Mouse (Mus musculus) CH12.LX (cell line): ENCODE measurements around the gene Lrrfip1. TPM values are rescaled to one million over a fixed set of nuclear protein-coding genes. Genes with fewer than 3 reads are reported as not detected.
A peak's percentile ranks its signal among the peaks of the same experiment; 100 is the strongest.

Source experiments
- DNase-seq: peaks from one replicate; pipeline ENCODE4 v3.0.0-alpha.2; 2013; ENCODE audit errors: extremely low read depth
- H3K27ac ChIP-seq: 2 replicates; pipeline ENCODE4 v1.5.1; 2012; ENCODE audit warnings: low read depth, mild to moderate bottlenecking, control low read depth, moderate library complexity; ENCODE audit not compliant: insufficient read depth
- H3K27me3 ChIP-seq: replicated peaks from 2 replicates; pipeline ENCODE3; 2012; ENCODE audit warnings: inconsistent platforms
- H3K36me3 ChIP-seq, 2 experiments: replicated peaks in 1 of 2; 2 replicates each; pipeline versions ENCODE3 to v1.6.1; 2012; ENCODE audit warnings: inconsistent platforms in 1 of 2, low read length in 1 of 2, mild to moderate bottlenecking in 1 of 2, mixed read lengths in 1 of 2, moderate library complexity in 1 of 2; ENCODE audit not compliant: control insufficient read depth in 1 of 2, insufficient read depth in 1 of 2
- H3K4me1 ChIP-seq, 2 experiments: 2 replicates each; pipeline ENCODE4 v1.6.1; 2012; ENCODE audit warnings: inconsistent platforms in 1 of 2, moderate library complexity in 1 of 2; ENCODE audit not compliant: insufficient read depth in 2 of 2, control insufficient read depth in 1 of 2
- H3K4me2 ChIP-seq: 2 replicates; pipeline ENCODE4 v1.6.1; 2012; ENCODE audit warnings: low read depth, mild to moderate bottlenecking, control low read depth; ENCODE audit not compliant: poor library complexity, insufficient read depth, severe bottlenecking
- H3K4me3 ChIP-seq, 3 experiments: fragments of 150-350 bp in 1 of 3; sonication (generic) in 1 of 3; replicated peaks in 1 of 3; 2 replicates each; pipeline versions ENCODE3 to v1.5.1; 2011 to 2012; ENCODE audit warnings: low read depth in 2 of 3, low read length in 2 of 3, mild to moderate bottlenecking in 2 of 3, moderate library complexity in 2 of 3, control low read depth in 1 of 3, improper control_type of control experiment in 1 of 3, inconsistent platforms in 1 of 3, mixed read lengths in 1 of 3; ENCODE audit not compliant: poor library complexity in 1 of 3
- H3K79me2 ChIP-seq: replicated peaks from 2 replicates; pipeline ENCODE4 v1.6.1; 2012; ENCODE audit warnings: mild to moderate bottlenecking, moderate library complexity; ENCODE audit not compliant: control insufficient read depth, poor library complexity, insufficient read depth, severe bottlenecking; ENCODE audit errors: extremely low read depth
- H3K9ac ChIP-seq: 2 replicates; pipeline ENCODE4 v1.6.1; 2012; ENCODE audit warnings: low read depth, mild to moderate bottlenecking, control low read depth, moderate library complexity; ENCODE audit not compliant: insufficient read depth
- H3K9me3 ChIP-seq: replicated peaks from 2 replicates; pipeline ENCODE3; 2012; ENCODE audit warnings: low read length, inconsistent platforms, mixed read lengths
- CHD1 ChIP-seq: IDR thresholded peaks from 2 replicates; pipeline ENCODE4 v1.6.1; 2012; ENCODE audit warnings: low read depth, low read length, improper control_type of control experiment, inconsistent platforms
- EP300 ChIP-seq: IDR thresholded peaks from 2 replicates; pipeline ENCODE4 v1.6.1; 2011; ENCODE audit warnings: low read length, improper control_type of control experiment
- IRF4 ChIP-seq: IDR thresholded peaks from 2 replicates; pipeline ENCODE4 v1.6.1; 2014; ENCODE audit warnings: low read depth, mild to moderate bottlenecking, inconsistent platforms, low read length, improper control_type of control experiment
- JUN ChIP-seq: IDR thresholded peaks from 2 replicates; pipeline ENCODE4 v1.6.1; 2011; ENCODE audit warnings: low read depth, mild to moderate bottlenecking, low read length, improper control_type of control experiment, moderate library complexity; ENCODE audit not compliant: insufficient read depth
- JUND ChIP-seq: conservative IDR thresholded peaks from 2 replicates; pipeline ENCODE4 v1.6.1; 2011; ENCODE audit warnings: low read depth, low read length, improper control_type of control experiment
- MAFK ChIP-seq: IDR thresholded peaks from 2 replicates; pipeline ENCODE4 v1.6.1; 2011; ENCODE audit warnings: low read length, improper control_type of control experiment; ENCODE audit not compliant: insufficient replicate concordance
- MAX ChIP-seq: IDR thresholded peaks from 2 replicates; pipeline ENCODE4 v1.6.1; 2011; ENCODE audit warnings: low read length, improper control_type of control experiment
- MAZ ChIP-seq: IDR thresholded peaks from 2 replicates; pipeline ENCODE4 v1.6.1; 2012; ENCODE audit warnings: low read depth, mild to moderate bottlenecking, inconsistent platforms, low read length, improper control_type of control experiment, moderate library complexity
- MEF2A ChIP-seq: IDR thresholded peaks from 2 replicates; pipeline ENCODE4 v1.6.1; 2014; ENCODE audit warnings: low read depth, mild to moderate bottlenecking, inconsistent platforms, low read length, improper control_type of control experiment, borderline replicate concordance
- MXI1 ChIP-seq: IDR thresholded peaks from 2 replicates; pipeline ENCODE4 v1.6.1; 2011; ENCODE audit warnings: mild to moderate bottlenecking, low read depth, low read length, improper control_type of control experiment
- MYC ChIP-seq: IDR thresholded peaks from 2 replicates; pipeline ENCODE4 v1.6.1; 2011; ENCODE audit warnings: low read depth, mild to moderate bottlenecking, improper control_type of control experiment, low read length
- NRF1 ChIP-seq: IDR thresholded peaks from 2 replicates; pipeline ENCODE4 v1.6.1; 2014; ENCODE audit warnings: low read depth, mild to moderate bottlenecking, inconsistent platforms, low read length, improper control_type of control experiment, moderate library complexity
- PAX5 ChIP-seq: IDR thresholded peaks from 2 replicates; pipeline ENCODE4 v1.6.1; 2012; ENCODE audit warnings: low read length, inconsistent platforms, mixed read lengths
- SIN3A ChIP-seq: IDR thresholded peaks from 2 replicates; pipeline ENCODE4 v1.6.1; 2012; ENCODE audit warnings: low read length, improper control_type of control experiment, inconsistent platforms
- USF1 ChIP-seq: IDR thresholded peaks from 2 replicates; pipeline ENCODE4 v1.6.1; 2014; ENCODE audit warnings: low read depth, mild to moderate bottlenecking, inconsistent platforms, low read length, improper control_type of control experiment
- dilution Hi-C: fragments of 300-500 bp; cut with MboI; formaldehyde crosslinking; loops from 2 replicates; pipeline ENCODE4 v1.14.3; 2020; ENCODE audit warnings: low sequenced_read_pairs; ENCODE audit not compliant: extremely low pct_unique_long_range_greater_than_20kb, extremely low pct_ligation_motif_present
- in situ Hi-C: fragments of 300-500 bp; cut with MboI; formaldehyde crosslinking; loops from 3 replicates; pipeline ENCODE4 v1.14.3; 2019; ENCODE audit warnings: low sequenced_read_pairs, low pct_ligation_motif_present, low pct_unique_long_range_greater_than_20kb, mixed read lengths
- polyA plus RNA-seq: library from polyadenylated mRNA; unstranded; fragments of >175 nt; gene quantifications from 2 replicates; pipeline ENCODE4 v1.2.1, GENCODE M21; 2012; ENCODE audit warnings: low read depth; ENCODE audit not compliant: insufficient read length
- total RNA-seq, 2 experiments: library from RNA; depleted of rRNA; stranded (reverse); fragments of 300-350 nt in 1 of 2; fragments of >200 nt in 1 of 2; gene quantifications; 2 replicates each; pipeline ENCODE4 v1.2.3; 2012 to 2014

Gene Lrrfip1
- total and polyA plus RNA-seq, 3 experiments = 17.2 to 30.5 (median 19.1) TPM

- in situ Hi-C loops = no loop called here
- H3K27ac ChIP-seq = peak overlapping the region; percentile 56; the same call in 1 of the 2 replicates
Measured at GRCm38 (mm10) chr1:91054074-91054471, 55.5 kb downstream of the Lrrfip1 start.

GRCm38 (mm10) chr1:91054815-91055214 lies 56.3 kb downstream of the Lrrfip1 start:
- in situ Hi-C loops = no loop called here
- peaks cover 59% of the 10 kb centered on the region for H3K79me2 ChIP-seq
- peak overlapping the region; percentile 55 to 85 (median 66) for H3K4me3 ChIP-seq
- peaks cover 22 to 52% of the 10 kb centered on the region in 2 experiments for H3K4me1 ChIP-seq
- peak overlapping the region; percentile 64 for H3K9ac ChIP-seq
- H3K27ac ChIP-seq = peak overlapping the region; percentile 49; the same call in 1 of the 2 replicates
- DNase-seq = peak; percentile 38
- H3K36me3 ChIP-seq = peaks cover 0 to 4% of the 10 kb centered on the region in 2 experiments
- TF ChIP-seq SIN3A (peak; percentile 24; the same call in 1 of the 2 replicates), CHD1 (no peak)
- peak overlapping the region; percentile 98 for H3K4me2 ChIP-seq
- dilution Hi-C loops = no loop called here
- no peaks in the 10 kb centered on the region for H3K9me3 ChIP-seq
- H3K27me3 ChIP-seq = no peaks in the 10 kb centered on the region

More at GRCm38 (mm10) chr1:91054074-91054471, 55.5 kb downstream of the Lrrfip1 start:
- DNase-seq = no peak
- dilution Hi-C loops = no loop called here
- Histone ChIP-seq H3K4me2 (peak overlapping the region; percentile 98), H3K4me3 (peak overlapping the region; percentile 66 to 85 (median 81)), H3K79me2 (peaks cover 55% of the 10 kb centered on the region), H3K9ac (peak overlapping the region; percentile 64), H3K4me1 (peaks cover 19 to 54% of the 10 kb centered on the region in 2 experiments), H3K27me3 (no peaks in the 10 kb centered on the region)
- 0 out of 2 replicates have a peak, but pooled peaks have one; percentile 4 for TF ChIP-seq MYC
- TF ChIP-seq JUND = no peak
- TF ChIP-seq MAFK = 0 out of 2 replicates have a peak, but pooled peaks have one; percentile 0
- no peak for TF ChIP-seq MAZ
- TF ChIP-seq NRF1 = no peak
- TF ChIP-seq, all 38 proteins: peak for 2
- Histone ChIP-seq H3K36me3 (peaks cover 0 to 7% of the 10 kb centered on the region in 2 experiments), H3K9me3 (no peaks in the 10 kb centered on the region)

DNA sequence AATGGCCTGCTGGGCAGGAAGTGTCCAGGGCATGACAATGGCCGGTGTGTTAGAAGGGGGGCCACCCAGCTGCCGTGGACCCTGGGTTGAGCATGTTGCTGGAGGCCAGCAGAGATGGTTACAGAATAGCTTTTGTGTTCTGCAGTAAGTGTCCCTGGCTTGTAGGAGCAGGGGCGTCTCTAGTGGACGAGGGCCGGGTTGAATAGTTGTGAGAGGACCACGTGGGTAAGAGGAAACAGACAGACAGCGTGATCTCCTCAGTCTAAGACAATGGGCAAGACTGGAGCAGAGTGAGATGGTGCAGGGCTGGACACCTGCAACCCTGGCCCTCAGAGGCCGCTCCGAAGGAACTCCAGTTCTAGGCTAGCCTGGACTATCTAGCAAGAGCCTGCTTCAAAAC lies 57.2 kb downstream of the Lrrfip1 start:
- TF ChIP-seq PAX5 (no peak), MEF2A (no peak), EP300 (no peak), MAX (peak; percentile 91), MXI1 (peak; percentile 76; the same call in 1 of the 2 replicates), MYC (peak; percentile 52; the same call in 1 of the 2 replicates), IRF4 (no peak), USF1 (0 out of 2 replicates have a peak, but pooled peaks have one; percentile 26), JUN (no peak)
- H3K9ac ChIP-seq = peak overlapping the region; percentile 64; the same call in 1 of the 2 replicates
- DNase-seq = no peak
- dilution Hi-C loops = no loop called here
- H3K27ac ChIP-seq = peak overlapping the region; percentile 61
- H3K79me2 ChIP-seq = peaks cover 66% of the 10 kb centered on the region
- in situ Hi-C loops = no loop called here
- peak overlapping the region; percentile 98 for H3K4me2 ChIP-seq
- peaks cover 24 to 51% of the 10 kb centered on the region in 2 experiments for H3K4me1 ChIP-seq
- H3K27me3 ChIP-seq = no peaks in the 10 kb centered on the region
- H3K9me3 ChIP-seq = no peaks in the 10 kb centered on the region
- H3K4me3 ChIP-seq = peak overlapping the region; percentile 19 to 85 (median 66)
- H3K36me3 ChIP-seq = peaks cover 0 to 7% of the 10 kb centered on the region in 2 experiments
